Mouse (Mus musculus) megakaryocyte progenitor cell, adult 5-6 weeks (primary cell): ENCODE measurements around the gene Slc9a2. TPM values are rescaled to one million over a fixed set of nuclear protein-coding genes. Genes with fewer than 3 reads are reported as not detected.
"Not testable (repeated sequence)": the region's sequence is repeated elsewhere in the genome, so short reads cannot be mapped to it uniquely, and the experiment has no call there.

Experiments used
- ATAC-seq: replicated peaks from 2 replicates; pipeline ENCODE4 v1.8.0; 2016; ENCODE audit warnings: mild to moderate bottlenecking, moderate TSS enrichment, inconsistent platforms; ENCODE audit not compliant: poor library complexity
- total RNA-seq, 2 experiments: library from RNA; stranded (forward) in 1 of 2; stranded (reverse) in 1 of 2; fragments of 157-497, 149-512 nt in 1 of 2; fragments of 200-1000 nt in 1 of 2; gene quantifications; 2 replicates each; pipeline versions ENCODE4 v1.2.3 to v1.2.4; 2015 to 2017

The Slc9a2 gene
- total RNA-seq, 2 experiments from 2014 or later: 0.04 TPM; not detected in 1

DNA sequence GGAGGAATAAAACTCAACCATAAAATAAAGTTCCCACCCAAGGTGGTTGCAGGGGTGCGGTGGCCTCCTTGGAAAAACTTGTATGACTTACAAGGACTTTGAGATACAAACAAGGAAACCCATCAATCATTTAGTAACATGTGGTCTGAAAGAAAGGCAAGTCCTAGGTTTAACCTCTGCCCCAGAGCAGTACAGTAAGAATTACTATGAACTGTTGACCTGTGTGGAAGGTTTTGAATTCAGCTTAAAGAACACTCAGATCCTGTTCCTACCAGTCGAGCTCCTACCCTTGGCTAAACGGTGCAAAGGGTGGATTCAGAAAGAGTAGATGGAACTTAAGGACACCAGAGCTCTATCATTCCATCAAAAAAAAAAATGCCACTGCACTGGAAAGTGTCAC is 16.1 kb downstream of the Slc9a2 start:
- ATAC-seq: no peak

DNA sequence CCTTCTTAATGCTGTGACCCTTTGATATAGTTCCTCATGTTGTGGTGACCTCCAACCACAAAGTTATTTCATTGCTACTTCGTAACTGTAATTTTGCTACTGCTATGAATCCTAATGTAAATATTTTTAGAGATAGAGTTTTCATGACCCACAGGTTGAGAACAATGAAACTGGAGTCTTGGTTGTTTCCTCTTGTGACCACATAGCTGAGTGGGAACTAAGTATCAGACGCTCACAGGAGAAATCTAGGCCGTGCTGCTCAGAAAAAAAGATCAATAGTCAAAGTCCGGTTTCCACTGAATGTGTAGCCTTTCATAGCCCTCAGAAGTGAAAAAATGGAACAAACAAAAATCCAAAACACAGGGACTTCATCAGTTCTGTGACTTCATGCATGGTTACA is 24.7 kb downstream of the Slc9a2 start:
- ATAC-seq: peak; percentile 54

DNA sequence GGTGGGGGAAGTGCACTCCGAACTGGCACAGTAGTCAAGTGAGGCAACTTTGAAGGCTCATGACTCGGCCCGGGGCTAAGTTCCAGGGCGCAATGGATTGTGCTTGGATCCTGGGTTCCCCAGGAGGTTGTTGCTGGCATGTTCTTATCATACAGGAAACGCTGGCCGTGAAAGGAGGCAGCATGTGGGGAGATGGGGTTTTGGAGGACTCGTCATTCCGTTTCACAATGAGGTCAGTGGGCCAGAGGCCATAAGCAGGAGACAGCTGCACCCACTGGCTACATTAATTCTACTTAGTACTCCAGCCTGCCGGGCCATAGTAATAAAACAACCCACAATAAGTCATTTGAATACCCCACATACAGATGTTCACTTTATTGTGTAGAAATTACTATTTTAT is 34.6 kb downstream of the Slc9a2 start:
- peak; percentile 31; the same call in 1 of the 2 replicates for ATAC-seq

DNA sequence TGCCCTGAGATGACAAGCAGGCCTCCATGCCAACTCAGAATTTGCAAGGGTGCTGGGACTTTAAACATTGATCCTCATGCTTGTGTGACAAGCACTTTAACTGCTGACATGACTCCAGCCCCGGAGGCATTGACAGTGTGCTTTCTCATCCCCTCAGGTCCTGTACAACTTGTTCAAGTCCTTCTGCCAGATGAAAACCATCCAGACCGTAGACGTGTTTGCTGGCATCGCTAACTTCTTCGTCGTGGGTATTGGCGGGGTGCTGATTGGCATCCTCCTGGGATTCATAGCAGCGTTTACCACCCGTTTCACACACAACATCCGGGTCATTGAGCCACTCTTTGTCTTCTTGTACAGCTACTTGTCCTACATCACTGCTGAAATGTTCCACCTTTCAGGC is 45.7 kb downstream of the Slc9a2 start:
- no peak for ATAC-seq

- no peak for ATAC-seq
Measured at GRCm38 (mm10) chr1:40727404-40727803, 47.0 kb downstream of the Slc9a2 start.

DNA sequence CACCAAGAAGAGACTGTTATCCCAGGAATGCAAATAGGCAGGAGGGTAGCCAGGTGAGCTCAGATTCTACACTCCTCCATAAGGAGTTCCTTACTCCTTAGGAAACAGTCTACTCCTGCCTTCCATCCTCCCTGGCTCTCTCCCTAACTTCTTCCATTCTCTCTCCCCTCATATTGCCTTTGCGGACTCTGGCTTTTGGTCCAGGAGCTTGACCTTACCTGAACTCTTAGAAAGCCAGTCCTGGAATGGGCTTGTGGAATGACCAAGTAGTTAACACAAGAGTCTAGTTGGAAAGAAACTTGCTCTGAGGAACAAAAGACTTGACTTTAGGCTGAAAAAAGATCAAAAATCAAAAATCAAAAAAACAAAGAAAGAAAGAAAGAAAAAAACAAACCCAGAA is 48.3 kb downstream of the Slc9a2 start:
- ATAC-seq: no peak

- 0 out of 2 replicates have a peak, but pooled peaks have one; percentile 17 for ATAC-seq
Measured at GRCm38 (mm10) chr1:40737671-40738070, 57.3 kb downstream of the Slc9a2 start.

GRCm38 (mm10) chr1:40738246-40738645 is 57.9 kb downstream of the Slc9a2 start:
- ATAC-seq: not testable (repeated sequence)

- no peak for ATAC-seq
Measured at GRCm38 (mm10) chr1:40740739-40741138, 60.4 kb downstream of the Slc9a2 start.

DNA sequence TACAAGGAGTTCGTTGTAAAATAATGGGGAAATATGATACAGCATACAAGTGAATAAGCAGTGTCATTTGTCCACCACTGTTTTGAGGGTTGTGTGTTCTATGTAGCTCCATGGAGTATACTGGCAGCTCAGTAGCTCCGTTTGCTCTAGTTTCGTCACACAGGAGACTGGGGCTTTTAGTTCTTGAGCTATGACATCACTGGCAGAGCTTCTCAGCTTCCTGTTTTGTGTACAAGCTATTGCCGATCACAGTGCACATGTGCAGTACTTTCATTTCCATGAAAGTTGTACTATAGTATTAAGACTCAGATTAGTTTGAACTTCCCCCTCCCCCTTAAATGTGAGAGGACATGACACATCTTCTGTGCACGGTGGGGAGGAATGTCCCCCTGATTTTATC is 65.7 kb downstream of the Slc9a2 start:
- peak; percentile 54 for ATAC-seq

GRCm38 (mm10) chr1:40759751-40760445 is 79.5 kb downstream of the Slc9a2 start:
- no peak for ATAC-seq

DNA sequence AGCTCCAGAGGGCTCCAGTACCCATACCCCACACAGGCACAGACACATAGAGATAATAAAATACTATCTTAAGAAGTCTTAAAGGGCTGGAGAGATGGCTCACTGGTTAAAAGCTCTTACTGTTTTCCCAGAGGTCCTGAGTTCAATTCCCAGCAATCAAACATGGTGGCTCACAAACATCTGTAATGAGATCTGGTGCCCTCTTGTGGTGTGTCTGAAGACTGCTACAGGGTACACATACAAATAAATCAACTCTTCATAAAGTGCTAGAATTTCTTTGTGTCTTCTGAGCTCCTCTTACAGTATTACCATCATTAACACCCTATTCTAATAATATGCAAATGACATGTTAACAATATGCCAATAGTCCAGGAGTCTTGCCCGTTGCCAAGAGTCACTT is 83.7 kb downstream of the Slc9a2 start:
- ATAC-seq: no peak

- no peak for ATAC-seq
Measured at GRCm38 (mm10) chr1:40764701-40765275, 84.4 kb downstream of the Slc9a2 start.

GRCm38 (mm10) chr1:40765521-40765920 is 85.1 kb downstream of the Slc9a2 start:
- no peak for ATAC-seq

GRCm38 (mm10) chr1:40767588-40767987 is 87.2 kb downstream of the Slc9a2 start:
- ATAC-seq: no peak

DNA sequence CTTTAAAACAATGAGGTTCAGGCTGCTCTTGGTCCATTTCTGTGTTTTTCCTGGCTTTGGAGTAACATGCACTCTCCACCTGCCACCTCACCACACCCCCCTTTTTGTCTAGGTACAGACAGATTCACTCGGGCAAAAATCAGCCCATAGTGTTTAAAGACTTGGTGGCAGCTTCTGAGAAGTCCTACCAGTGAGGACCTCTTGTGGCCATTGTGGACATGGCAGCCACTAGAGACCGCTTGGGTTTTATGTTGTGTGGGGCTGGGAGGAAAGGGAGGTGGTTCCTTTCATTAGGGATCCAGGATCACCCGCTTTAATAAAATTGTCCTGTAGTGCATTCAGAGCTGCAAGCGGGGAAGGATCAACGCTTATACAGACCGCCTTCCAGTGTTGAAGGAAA is 88.2 kb downstream of the Slc9a2 start:
- peak; percentile 88 for ATAC-seq

- no peak for ATAC-seq
Measured at GRCm38 (mm10) chr1:40769331-40769894, 89.0 kb downstream of the Slc9a2 start.

DNA sequence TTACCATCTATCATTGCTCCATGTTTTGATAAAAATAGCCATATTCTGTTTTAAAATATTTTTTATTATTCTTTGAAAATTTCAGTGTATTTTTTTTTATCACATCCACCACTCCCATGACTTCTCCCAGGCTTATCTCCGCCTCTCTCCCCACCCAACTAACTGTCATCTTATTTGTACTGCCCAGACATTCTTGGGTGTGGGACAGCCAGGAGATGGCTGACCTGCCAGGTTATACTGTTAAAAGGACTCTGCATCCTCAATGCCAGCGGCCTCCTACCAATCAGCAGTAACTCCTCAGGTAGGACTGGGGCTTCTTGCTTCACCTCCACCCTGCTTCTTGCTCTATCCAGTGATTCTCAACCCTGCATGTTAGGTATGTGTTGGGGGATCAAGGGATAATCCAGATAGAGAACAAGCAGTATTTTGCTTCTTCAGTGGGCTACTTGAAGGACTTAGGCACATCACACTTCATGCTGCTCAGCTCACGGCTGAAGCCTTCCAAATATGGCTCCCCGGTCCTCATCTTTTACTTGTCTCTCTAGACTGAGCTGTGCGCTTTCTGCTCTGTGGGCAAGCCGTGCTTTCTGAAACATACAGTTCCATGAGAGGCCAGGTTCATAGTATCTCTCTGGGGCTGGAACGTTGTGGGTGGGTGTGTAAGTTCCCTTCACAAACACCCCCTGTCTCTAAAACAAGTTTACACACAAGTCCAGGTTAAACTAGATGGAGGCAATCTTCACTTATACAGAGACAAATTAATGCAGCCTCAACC is 91.0 kb downstream of the Slc9a2 start:
- peak; percentile 73 for ATAC-seq

DNA sequence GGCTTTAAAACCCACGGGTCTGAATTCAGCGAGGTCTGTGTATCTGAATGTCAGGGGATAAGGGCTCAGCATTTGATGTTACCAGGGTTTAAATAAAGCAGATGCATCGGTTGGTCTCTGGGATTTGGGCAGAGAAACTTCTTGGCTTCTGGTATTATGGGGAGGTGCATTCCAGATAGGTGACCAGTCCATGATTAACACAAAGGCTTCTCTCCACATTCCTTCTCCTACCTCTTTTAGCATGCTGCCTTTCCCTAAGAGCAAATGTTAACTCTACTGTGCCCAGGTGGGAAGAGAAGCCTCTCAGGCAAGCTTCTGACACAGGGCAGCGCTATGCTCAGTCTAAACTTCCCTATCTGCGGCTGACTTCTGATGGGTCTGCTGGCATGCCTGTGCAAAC is 92.9 kb downstream of the Slc9a2 start:
- no peak for ATAC-seq

- no peak for ATAC-seq
Measured at GRCm38 (mm10) chr1:40774040-40774439, 93.7 kb downstream of the Slc9a2 start.

- ATAC-seq: no peak
Measured at GRCm38 (mm10) chr1:40776102-40776501, 95.7 kb downstream of the Slc9a2 start.

- ATAC-seq: no peak
Measured at GRCm38 (mm10) chr1:40776763-40777162, 96.4 kb downstream of the Slc9a2 start.
